Mouse (Mus musculus) intestine, embryonic 16.5 days (tissue): ENCODE data around the gene Apoh. TPM values are rescaled to one million over a fixed set of nuclear protein-coding genes. Genes with fewer than 3 reads are reported as not detected.

Source experiments
- ATAC-seq: fragments of 200-750 bp; cut with Nextera tagmentation; 2 replicates; pipeline ENCODE4 v1.8.0; 2017; ENCODE audit warnings: moderate TSS enrichment, moderate library complexity
- H3K27ac ChIP-seq: fragments of 300-500 bp; sonication (generic); 2 replicates; pipeline ENCODE4 v1.5.1; 2014; ENCODE audit warnings: mild to moderate bottlenecking, low read length
- H3K27me3 ChIP-seq: fragments of 300-500 bp; sonication (generic); replicated peaks from 2 replicates; pipeline ENCODE4 v1.6.1; 2014; ENCODE audit warnings: low read length, control low read depth, mixed read lengths; ENCODE audit not compliant: control insufficient read depth, insufficient read depth
- H3K36me3 ChIP-seq: fragments of 300-500 bp; sonication (generic); 2 replicates; pipeline ENCODE4 v1.6.1; 2014; ENCODE audit warnings: low read length, control low read depth; ENCODE audit not compliant: control insufficient read depth, insufficient read depth
- H3K4me1 ChIP-seq: fragments of 300-500 bp; sonication (generic); 2 replicates; pipeline ENCODE4 v1.6.1; 2014; ENCODE audit warnings: low read length, control low read depth, mixed read lengths; ENCODE audit not compliant: control insufficient read depth, insufficient read depth
- H3K4me2 ChIP-seq: fragments of 300-500 bp; sonication (generic); 2 replicates; pipeline ENCODE4 v1.6.1; 2014; ENCODE audit warnings: low read depth, low read length, control low read depth
- H3K4me3 ChIP-seq: fragments of 300-500 bp; sonication (generic); 2 replicates; pipeline ENCODE4 v1.5.1; 2014; ENCODE audit warnings: mild to moderate bottlenecking, low read length
- H3K9ac ChIP-seq: fragments of 300-500 bp; sonication (generic); 2 replicates; pipeline ENCODE4 v1.6.1; 2014; ENCODE audit warnings: low read depth, low read length
- H3K9me3 ChIP-seq: fragments of 300-500 bp; sonication (generic); 2 replicates; pipeline ENCODE4 v1.6.1; 2016; ENCODE audit warnings: low read length, control low read depth; ENCODE audit not compliant: control insufficient read depth
- WGBS: fragments of 180-500 bp; shearing (Covaris S2); extraction: QIAGEN DNeasy Blood & Tissue Kit; methylation state at CpG from one replicate; pipeline ENCODE4 v1.1.7; 2014; 5-methylcytosine and 5-hydroxymethylcytosine counted together
- polyA plus RNA-seq: library from polyadenylated mRNA; unstranded; fragments of >200 nt; fragmentation: Nextera tagmentation; extraction: Ambion mirVana; gene quantifications from 2 replicates; pipeline ENCODE4 v1.2.1, GENCODE M21; 2015

The Apoh gene
- polyA plus RNA-seq, 1 experiment from 2014 or later, result 11.5 TPM

- ATAC-seq, result no peak
- no peak overlapping the region for H3K4me3 ChIP-seq
- WGBS, result 80% methylated on average over 4 of the region's 4 CpGs
- H3K4me1 ChIP-seq, result peaks cover 26% of the 10 kb centered on the region
- no peaks in the 10 kb centered on the region for H3K36me3 ChIP-seq
- no peaks in the 10 kb centered on the region for H3K9me3 ChIP-seq
- no peak overlapping the region for H3K27ac ChIP-seq
- no peaks in the 10 kb centered on the region for H3K27me3 ChIP-seq
- H3K9ac ChIP-seq, result no peak overlapping the region
- H3K4me2 ChIP-seq, result no peak overlapping the region
Measured at GRCm38 (mm10) chr11:108303787-108304186, 39.4 kb upstream of the Apoh start.

GRCm38 (mm10) chr11:108307258-108307657 is 35.9 kb upstream of the Apoh start:
- Histone ChIP-seq H3K9ac (no peak overlapping the region), H3K4me3 (no peak overlapping the region), H3K4me2 (0 out of 2 replicates have a peak overlapping the region, but pooled peaks have one; percentile 16), H3K27ac (peak overlapping the region; percentile 73), H3K9me3 (no peaks in the 10 kb centered on the region), H3K36me3 (no peaks in the 10 kb centered on the region), H3K4me1 (peaks cover 31% of the 10 kb centered on the region), H3K27me3 (no peaks in the 10 kb centered on the region)
- peak; percentile 24 for ATAC-seq
- WGBS, result 45% methylated on average over 7 of the region's 7 CpGs

- no peak for ATAC-seq
- H3K27ac ChIP-seq, result no peak overlapping the region
- no peaks in the 10 kb centered on the region for H3K9me3 ChIP-seq
- no peak overlapping the region for H3K4me2 ChIP-seq
- H3K36me3 ChIP-seq, result no peaks in the 10 kb centered on the region
- H3K4me3 ChIP-seq, result no peak overlapping the region
- no peaks in the 10 kb centered on the region for H3K27me3 ChIP-seq
- H3K9ac ChIP-seq, result no peak overlapping the region
- WGBS, result 94% methylated on average over 5 of the region's 5 CpGs
- peaks cover 34% of the 10 kb centered on the region for H3K4me1 ChIP-seq
Measured at GRCm38 (mm10) chr11:108308253-108308652, 34.9 kb upstream of the Apoh start.

GRCm38 (mm10) chr11:108309791-108310190 is 33.4 kb upstream of the Apoh start:
- Histone ChIP-seq H3K36me3 (no peaks in the 10 kb centered on the region), H3K27me3 (no peaks in the 10 kb centered on the region), H3K9me3 (no peaks in the 10 kb centered on the region), H3K9ac (no peak overlapping the region), H3K4me1 (peaks cover 33% of the 10 kb centered on the region), H3K27ac (peak overlapping the region; percentile 66), H3K4me2 (peak overlapping the region; percentile 35), H3K4me3 (no peak overlapping the region)
- WGBS, result 62% methylated on average over 5 of the region's 5 CpGs
- ATAC-seq, result peak; percentile 89

- no peaks in the 10 kb centered on the region for H3K36me3 ChIP-seq
- no peak overlapping the region for H3K27ac ChIP-seq
- no peak overlapping the region for H3K4me3 ChIP-seq
- H3K4me2 ChIP-seq, result no peak overlapping the region
- no peak for ATAC-seq
- H3K9me3 ChIP-seq, result no peaks in the 10 kb centered on the region
- WGBS, result 60% methylated on average over 2 of the region's 2 CpGs
- H3K9ac ChIP-seq, result no peak overlapping the region
- H3K4me1 ChIP-seq, result peaks cover 19% of the 10 kb centered on the region
- no peaks in the 10 kb centered on the region for H3K27me3 ChIP-seq
Measured at GRCm38 (mm10) chr11:108311912-108312311, 31.2 kb upstream of the Apoh start.

GRCm38 (mm10) chr11:108312516-108312915 is 30.6 kb upstream of the Apoh start:
- no peak for ATAC-seq
- no peak overlapping the region for H3K27ac ChIP-seq
- 72% methylated on average over 5 of the region's 5 CpGs for WGBS

GRCm38 (mm10) chr11:108315736-108316135 is 27.4 kb upstream of the Apoh start:
- Histone ChIP-seq H3K36me3 (no peaks in the 10 kb centered on the region), H3K4me3 (no peak overlapping the region), H3K4me1 (peaks cover 9% of the 10 kb centered on the region; the same call in 1 of the 2 replicates), H3K27ac (no peak overlapping the region), H3K4me2 (no peak overlapping the region), H3K9ac (no peak overlapping the region), H3K27me3 (no peaks in the 10 kb centered on the region), H3K9me3 (no peaks in the 10 kb centered on the region)
- ATAC-seq, result no peak
- 84% methylated on average over 7 of the region's 7 CpGs for WGBS

More at GRCm38 (mm10) chr11:108312516-108312915, 30.6 kb upstream of the Apoh start:
- H3K4me1 ChIP-seq, result peaks cover 15% of the 10 kb centered on the region
- H3K27me3 ChIP-seq, result no peaks in the 10 kb centered on the region
- H3K9me3 ChIP-seq, result no peaks in the 10 kb centered on the region
- H3K4me3 ChIP-seq, result no peak overlapping the region
- no peak overlapping the region for H3K9ac ChIP-seq
- no peaks in the 10 kb centered on the region for H3K36me3 ChIP-seq
- H3K4me2 ChIP-seq, result no peak overlapping the region

GRCm38 (mm10) chr11:108317878-108318277 is 25.3 kb upstream of the Apoh start:
- ATAC-seq, result no peak
- WGBS, result 77% methylated on average over 6 of the region's 6 CpGs
- no peaks in the 10 kb centered on the region for H3K36me3 ChIP-seq

GRCm38 (mm10) chr11:108319162-108319561 is 24.0 kb upstream of the Apoh start:
- 89% methylated on average over 11 of the region's 11 CpGs for WGBS
- no peak overlapping the region for H3K27ac ChIP-seq
- no peak overlapping the region for H3K9ac ChIP-seq
- no peaks in the 10 kb centered on the region for H3K9me3 ChIP-seq
- H3K4me2 ChIP-seq, result no peak overlapping the region
- H3K4me3 ChIP-seq, result no peak overlapping the region
- no peaks in the 10 kb centered on the region for H3K27me3 ChIP-seq
- no peaks in the 10 kb centered on the region for H3K36me3 ChIP-seq
- no peak for ATAC-seq
- 0 out of 2 replicates have a peak, but pooled peaks cover 4% of the 10 kb centered on the region for H3K4me1 ChIP-seq

More at GRCm38 (mm10) chr11:108317878-108318277, 25.3 kb upstream of the Apoh start:
- H3K27ac ChIP-seq, result no peak overlapping the region
- no peak overlapping the region for H3K9ac ChIP-seq
- no peak overlapping the region for H3K4me2 ChIP-seq
- no peak overlapping the region for H3K4me3 ChIP-seq
- no peaks in the 10 kb centered on the region for H3K9me3 ChIP-seq
- no peaks in the 10 kb centered on the region for H3K27me3 ChIP-seq
- H3K4me1 ChIP-seq, result 0 out of 2 replicates have a peak, but pooled peaks cover 2% of the 10 kb centered on the region

GRCm38 (mm10) chr11:108320561-108320960 is 22.6 kb upstream of the Apoh start:
- no peak overlapping the region for H3K4me3 ChIP-seq
- H3K36me3 ChIP-seq, result no peaks in the 10 kb centered on the region
- 0 out of 2 replicates have a peak, but pooled peaks cover 4% of the 10 kb centered on the region for H3K4me1 ChIP-seq
- no peak overlapping the region for H3K4me2 ChIP-seq
- no peaks in the 10 kb centered on the region for H3K27me3 ChIP-seq
- H3K9ac ChIP-seq, result no peak overlapping the region
- no peak overlapping the region for H3K27ac ChIP-seq
- 80% methylated on average over 7 of the region's 7 CpGs for WGBS
- H3K9me3 ChIP-seq, result no peaks in the 10 kb centered on the region
- no peak for ATAC-seq
